Mouse (Mus musculus) embryonic fibroblast, embryonic 13.5 days (primary cell): ENCODE results near the gene Ap1s1.

ENCODE experiments used
- CTCF ChIP-seq: IDR thresholded peaks from 2 replicates; pipeline ENCODE4 v1.5.1; 2011; ENCODE audit warnings: mild to moderate bottlenecking, control low read depth, low read length, moderate library complexity, borderline replicate concordance; ENCODE audit not compliant: insufficient read depth
- POLR2A ChIP-seq: IDR thresholded peaks from 2 replicates; pipeline ENCODE4 v1.6.1; 2011; ENCODE audit warnings: low read depth, mild to moderate bottlenecking, control low read depth, low read length, moderate library complexity

DNA sequence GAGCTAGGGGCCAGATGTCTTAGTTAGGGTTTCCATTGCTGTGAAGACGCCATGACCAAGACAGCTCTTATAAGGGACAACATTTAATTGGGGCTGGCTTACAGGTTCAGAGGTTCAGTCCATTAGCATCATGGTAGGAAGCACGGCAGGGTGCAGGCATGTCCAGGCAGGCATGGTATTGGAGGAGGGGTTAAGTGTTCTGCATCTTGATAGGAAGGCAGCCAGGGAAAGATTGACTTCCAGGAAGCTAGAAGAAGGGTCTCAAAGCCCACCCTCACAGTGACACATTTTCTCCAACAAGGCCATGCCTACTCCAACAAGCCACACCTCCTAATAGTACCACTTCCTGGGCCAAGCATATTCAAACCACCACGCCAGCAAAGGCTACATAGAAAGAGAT, 39.8 kb upstream of the Ap1s1 start:
- TF ChIP-seq CTCF (no peak), POLR2A (no peak)
